Mouse (Mus musculus) liver, embryonic 13.5 days (tissue): ENCODE data around the gene Nova2. TPM values are rescaled to one million over a fixed set of nuclear protein-coding genes. Genes with fewer than 3 reads are reported as not detected.
A peak's percentile ranks its signal among the peaks of the same experiment; 100 is the strongest.

Experiments
- ATAC-seq: fragments of 200-750 bp; cut with Nextera tagmentation; 2 replicates; pipeline ENCODE4 v1.8.0; 2017; ENCODE audit warnings: low read depth, mild to moderate bottlenecking, moderate number of reproducible peaks, moderate library complexity
- DNase-seq: peaks from one replicate; pipeline ENCODE4 v3.0.0; 2022
- H3K27ac ChIP-seq: fragments of 300-500 bp; sonication (generic); 2 replicates; pipeline ENCODE4 v1.5.1; 2015; ENCODE audit warnings: moderate library complexity, mild to moderate bottlenecking, inconsistent platforms
- H3K27me3 ChIP-seq: fragments of 300-500 bp; sonication (generic); 2 replicates; pipeline ENCODE4 v1.6.1; 2015; ENCODE audit warnings: mild to moderate bottlenecking, inconsistent platforms
- H3K36me3 ChIP-seq: fragments of 300-500 bp; sonication (generic); 2 replicates; pipeline ENCODE4 v1.6.1; 2015; ENCODE audit warnings: mild to moderate bottlenecking, inconsistent platforms
- H3K4me1 ChIP-seq: fragments of 300-500 bp; sonication (generic); replicated peaks from 2 replicates; pipeline ENCODE4 v1.6.1; 2015; ENCODE audit warnings: inconsistent platforms
- H3K4me2 ChIP-seq: fragments of 300-500 bp; sonication (generic); 2 replicates; pipeline ENCODE4 v1.6.1; 2015; ENCODE audit warnings: inconsistent platforms, mild to moderate bottlenecking, moderate library complexity
- H3K4me3 ChIP-seq: fragments of 300-500 bp; sonication (generic); replicated peaks from 2 replicates; pipeline ENCODE4 v1.5.1; 2015; ENCODE audit warnings: mild to moderate bottlenecking, inconsistent platforms
- H3K9ac ChIP-seq: fragments of 300-500 bp; sonication (generic); 2 replicates; pipeline ENCODE4 v1.6.1; 2015; ENCODE audit warnings: mild to moderate bottlenecking, inconsistent platforms
- H3K9me3 ChIP-seq: fragments of 300-500 bp; sonication (generic); replicated peaks from 2 replicates; pipeline ENCODE4 v1.6.1; 2016; ENCODE audit warnings: inconsistent platforms
- WGBS: fragments of 180-500 bp; shearing (Covaris S2); methylation state at CpG from one replicate; pipeline ENCODE4 v1.1.7; 2015; ENCODE audit not compliant: insufficient replicate concordance; 5-methylcytosine and 5-hydroxymethylcytosine counted together
- polyA plus RNA-seq: library from polyadenylated mRNA; unstranded; fragments of >200 nt; fragmentation: Nextera tagmentation; extraction: Ambion mirVana; gene quantifications from 2 replicates; pipeline ENCODE4 v1.2.1, GENCODE M21; 2015

The Nova2 gene
- polyA plus RNA-seq, 1 experiment from 2014 or later, result 0.08 TPM

GRCm38 (mm10) chr7:18988780-18989179 is 63.1 kb downstream of the Nova2 start:
- Histone ChIP-seq H3K27me3 (peaks cover 67% of the 10 kb centered on the region), H3K9me3 (no peaks in the 10 kb centered on the region), H3K36me3 (no peaks in the 10 kb centered on the region), H3K4me1 (peaks cover 21% of the 10 kb centered on the region), H3K4me3 (no peak overlapping the region), H3K4me2 (no peak overlapping the region), H3K27ac (no peak overlapping the region), H3K9ac (no peak overlapping the region)
- DNase-seq, result no peak
- 49% methylated on average over 6 of the region's 6 CpGs for WGBS
- ATAC-seq, result no peak

- 17% methylated on average over 5 of the region's 5 CpGs for WGBS
- H3K4me2 ChIP-seq, result peak overlapping the region; percentile 75; the same call in 1 of the 2 replicates
These were observed 64.3 kb downstream of the Nova2 start for GRCm38 (mm10) chr7:18989995-18990394.

DNA sequence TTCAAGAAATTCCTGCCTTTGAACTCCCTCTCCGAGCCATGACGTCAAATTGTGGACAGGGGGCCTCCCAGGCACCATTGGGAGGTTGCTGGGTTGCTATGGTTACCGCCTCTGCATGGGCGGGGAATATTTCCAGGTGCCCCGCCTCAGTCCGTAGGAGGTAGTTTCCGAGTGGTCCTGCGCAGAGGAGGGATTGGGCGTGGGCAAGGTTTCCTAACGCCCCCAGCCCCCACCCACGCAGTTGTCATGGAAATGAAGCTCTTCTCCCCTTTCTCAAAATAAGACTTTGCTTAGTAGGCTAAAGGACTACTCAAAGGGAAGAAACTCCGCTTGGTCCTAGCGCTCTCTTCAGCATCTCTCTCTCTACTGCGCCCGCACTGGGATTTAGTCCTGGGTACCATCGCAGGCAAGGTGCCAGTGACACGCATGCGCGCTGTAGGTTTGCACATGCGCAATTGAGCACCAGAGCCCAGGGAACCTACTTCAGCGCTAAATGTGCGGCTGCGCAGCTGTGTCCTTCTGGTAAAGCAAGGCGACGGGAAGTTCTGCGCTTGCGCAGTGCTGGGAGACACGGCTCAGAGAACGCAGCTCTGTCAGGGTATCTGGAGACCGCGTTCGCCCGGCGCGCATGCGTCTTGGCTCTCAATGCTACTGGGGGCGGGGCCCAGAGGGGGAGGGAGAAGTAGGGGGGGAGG is 65.1 kb downstream of the Nova2 start, which contains the start of gene Mypop:
Gene Mypop, plus strand, starts transcription at position 645 of the 695 bp plus-strand sequence.
- H3K36me3 ChIP-seq, result 0 out of 2 replicates have a peak, but pooled peaks cover 4% of the 10 kb centered on the region
- H3K9ac ChIP-seq, result peak within 1 kb of the TSS; percentile 52
- no peak within 1 kb of the TSS for H3K27ac ChIP-seq
- peak within 1 kb of the TSS; percentile 58 for H3K4me3 ChIP-seq
- under 1% methylated on average over 37 of the region's 37 CpGs for WGBS
- H3K27me3 ChIP-seq, result peaks cover 74% of the 10 kb centered on the region
- peak within 1 kb of the TSS; percentile 75 for H3K4me2 ChIP-seq
- DNase-seq, result peak; percentile 92
- ATAC-seq, result peak; percentile 94
- no peaks in the 10 kb centered on the region for H3K9me3 ChIP-seq
- peaks cover 23% of the 10 kb centered on the region for H3K4me1 ChIP-seq

More at GRCm38 (mm10) chr7:18989995-18990394, 64.3 kb downstream of the Nova2 start:
- H3K36me3 ChIP-seq, result no peaks in the 10 kb centered on the region
- H3K27me3 ChIP-seq, result peaks cover 74% of the 10 kb centered on the region
- H3K4me1 ChIP-seq, result peaks cover 21% of the 10 kb centered on the region
- no peak for ATAC-seq
- no peak overlapping the region for H3K4me3 ChIP-seq
- no peak for DNase-seq
- H3K9ac ChIP-seq, result no peak overlapping the region
- no peaks in the 10 kb centered on the region for H3K9me3 ChIP-seq
- H3K27ac ChIP-seq, result no peak overlapping the region

DNA sequence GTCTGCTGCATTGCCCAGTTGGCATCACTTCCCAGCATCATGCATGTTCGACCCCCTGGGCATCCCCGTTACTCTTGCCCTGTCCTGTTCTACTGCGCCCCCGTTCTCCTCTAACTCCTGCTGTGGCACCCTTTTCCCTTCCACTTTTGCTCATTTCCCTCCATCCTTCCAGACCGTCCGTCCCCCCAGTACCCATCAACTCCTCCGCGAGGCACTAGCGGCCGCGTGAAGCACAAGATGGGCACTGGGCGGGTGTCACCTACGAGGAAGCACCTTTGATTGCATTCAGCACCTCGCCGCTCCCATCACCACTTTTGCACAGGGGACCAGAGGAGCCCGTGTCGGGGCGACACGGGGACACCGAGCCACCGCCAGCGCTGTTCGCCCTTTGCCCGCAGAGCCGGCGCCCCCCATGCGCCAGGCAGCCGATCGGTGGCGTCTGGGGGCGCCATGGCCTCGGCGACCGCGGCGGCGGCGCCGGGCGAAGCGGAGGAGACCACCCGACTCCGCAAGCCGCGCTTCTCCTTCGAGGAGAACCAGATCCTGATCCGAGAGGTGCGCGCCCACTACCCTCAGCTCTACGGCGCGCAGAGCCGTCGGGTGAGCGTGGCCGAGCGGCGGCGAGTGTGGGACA is 66.1 kb downstream of the Nova2 start:
- Histone ChIP-seq H3K27me3 (peaks cover 74% of the 10 kb centered on the region), H3K4me2 (peak overlapping the region; percentile 75), H3K9me3 (no peaks in the 10 kb centered on the region), H3K36me3 (0 out of 2 replicates have a peak, but pooled peaks cover 4% of the 10 kb centered on the region), H3K4me1 (peaks cover 23% of the 10 kb centered on the region), H3K9ac (peak overlapping the region; percentile 52), H3K27ac (no peak overlapping the region), H3K4me3 (peak overlapping the region; percentile 58)
- DNase-seq (no peak), ATAC-seq (no peak)
- under 1% methylated on average over 59 of the region's 59 CpGs for WGBS

DNA sequence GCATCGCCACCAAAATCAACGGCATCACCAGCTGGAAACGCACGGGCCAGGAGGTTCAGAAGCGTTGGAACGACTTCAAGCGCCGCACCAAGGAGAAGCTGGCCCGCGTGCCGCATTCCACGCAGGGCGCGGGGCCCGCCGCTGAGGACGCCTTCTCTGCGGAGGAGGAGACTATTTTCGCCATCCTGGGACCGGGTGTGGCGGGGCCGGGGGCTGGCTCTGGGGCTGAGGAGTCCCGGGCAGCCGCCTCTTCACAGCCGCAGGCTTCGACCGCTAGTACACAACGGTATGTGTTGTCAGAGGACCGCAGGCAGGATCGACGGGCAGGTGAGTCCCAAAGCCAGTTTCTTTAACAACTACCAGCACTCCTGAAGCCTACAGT is 66.6 kb downstream of the Nova2 start:
- Histone ChIP-seq H3K9ac (peak overlapping the region; percentile 52; the same call in 1 of the 2 replicates), H3K36me3 (0 out of 2 replicates have a peak, but pooled peaks cover 4% of the 10 kb centered on the region), H3K4me3 (peak overlapping the region; percentile 58), H3K9me3 (no peaks in the 10 kb centered on the region), H3K4me1 (peaks cover 23% of the 10 kb centered on the region), H3K27ac (no peak overlapping the region), H3K4me2 (peak overlapping the region; percentile 75), H3K27me3 (peaks cover 72% of the 10 kb centered on the region)
- ATAC-seq, result no peak
- WGBS, result 4% methylated on average over 31 of the region's 31 CpGs
- DNase-seq, result no peak

- DNase-seq, result no peak
- WGBS, result 71% methylated on average over 5 of the region's 5 CpGs
- no peaks in the 10 kb centered on the region for H3K9me3 ChIP-seq
- no peak overlapping the region for H3K27ac ChIP-seq
- no peak overlapping the region for H3K4me2 ChIP-seq
- H3K36me3 ChIP-seq, result 0 out of 2 replicates have a peak, but pooled peaks cover 6% of the 10 kb centered on the region
- no peak overlapping the region for H3K9ac ChIP-seq
- peaks cover 23% of the 10 kb centered on the region for H3K4me1 ChIP-seq
- no peak for ATAC-seq
- peaks cover 65% of the 10 kb centered on the region for H3K27me3 ChIP-seq
- no peak overlapping the region for H3K4me3 ChIP-seq
These were observed 67.3 kb downstream of the Nova2 start for GRCm38 (mm10) chr7:18993036-18993435.

DNA sequence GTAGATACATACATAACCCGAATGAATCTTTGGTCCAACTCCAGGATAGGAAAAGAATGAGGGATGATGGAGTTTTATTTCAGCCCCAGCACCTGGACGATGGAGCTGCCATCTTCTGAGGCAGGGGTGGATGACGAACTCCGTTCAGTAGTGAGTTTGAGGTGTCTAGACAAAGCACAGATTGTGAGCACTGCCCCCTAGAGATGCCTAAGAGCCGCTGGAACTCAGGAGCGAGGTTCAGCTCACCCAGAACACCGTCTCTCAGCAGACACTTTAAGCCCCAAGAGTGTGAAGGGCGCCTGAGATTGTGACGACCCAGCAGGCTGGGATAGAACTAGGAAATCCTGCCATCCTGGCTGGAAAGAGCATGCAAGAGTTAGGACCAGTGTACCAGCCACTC is 73.1 kb downstream of the Nova2 start:
- Histone ChIP-seq H3K9ac (no peak overlapping the region), H3K27ac (no peak overlapping the region), H3K4me1 (peaks cover 37% of the 10 kb centered on the region), H3K9me3 (no peaks in the 10 kb centered on the region), H3K36me3 (0 out of 2 replicates have a peak, but pooled peaks cover 6% of the 10 kb centered on the region), H3K27me3 (peaks cover 7% of the 10 kb centered on the region; the same call in 1 of the 2 replicates), H3K4me2 (no peak overlapping the region), H3K4me3 (no peak overlapping the region)
- 53% methylated on average over 9 of the region's 9 CpGs for WGBS
- ATAC-seq, result no peak
- DNase-seq, result no peak

GRCm38 (mm10) chr7:19000421-19000820 is 74.7 kb downstream of the Nova2 start:
- H3K9ac ChIP-seq, result peak overlapping the region; percentile 70
- H3K4me2 ChIP-seq, result peak overlapping the region; percentile 99
- ATAC-seq (no peak), DNase-seq (no peak)
- H3K9me3 ChIP-seq, result no peaks in the 10 kb centered on the region
- WGBS, result 30% methylated on average over 10 of the region's 10 CpGs
- peak overlapping the region; percentile 58 for H3K4me3 ChIP-seq
- peaks cover 8% of the 10 kb centered on the region for H3K36me3 ChIP-seq
- H3K27ac ChIP-seq, result peak overlapping the region; percentile 66
- no peaks in the 10 kb centered on the region for H3K27me3 ChIP-seq
- peaks cover 46% of the 10 kb centered on the region for H3K4me1 ChIP-seq

GRCm38 (mm10) chr7:19001066-19001806 is 75.5 kb downstream of the Nova2 start:
- H3K4me1 ChIP-seq, result peaks cover 54% of the 10 kb centered on the region
- peak overlapping the region; percentile 70 for H3K9ac ChIP-seq
- peak; percentile 18; the same call in 1 of the 2 replicates for ATAC-seq
- 18% methylated on average over 18 of the region's 18 CpGs for WGBS
- H3K4me2 ChIP-seq, result peak overlapping the region; percentile 99
- H3K9me3 ChIP-seq, result no peaks in the 10 kb centered on the region
- H3K4me3 ChIP-seq, result peak overlapping the region; percentile 58
- peaks cover 16% of the 10 kb centered on the region for H3K36me3 ChIP-seq
- no peaks in the 10 kb centered on the region for H3K27me3 ChIP-seq
- DNase-seq, result peak; percentile 70
- H3K27ac ChIP-seq, result peak overlapping the region; percentile 91

DNA sequence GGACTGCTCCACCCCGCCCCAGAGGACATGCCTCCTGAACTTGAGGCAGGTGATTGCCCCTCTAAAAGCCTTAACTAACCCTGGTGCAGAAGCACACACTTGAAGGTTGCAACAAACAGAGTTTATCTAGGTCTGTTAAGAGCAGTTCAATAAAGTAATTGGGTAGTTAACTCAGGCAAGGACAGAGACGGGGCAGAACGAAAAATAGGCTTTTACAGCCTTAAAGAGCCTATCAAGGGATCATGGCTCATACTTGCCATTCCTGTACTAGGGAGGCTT is 76.1 kb downstream of the Nova2 start:
- H3K27me3 ChIP-seq, result no peaks in the 10 kb centered on the region
- ATAC-seq (no peak), DNase-seq (no peak)
- peak overlapping the region; percentile 99 for H3K4me2 ChIP-seq
- 75% methylated on average over 3 of the region's 3 CpGs for WGBS
- no peaks in the 10 kb centered on the region for H3K9me3 ChIP-seq
- H3K27ac ChIP-seq, result peak overlapping the region; percentile 91
- peak overlapping the region; percentile 70 for H3K9ac ChIP-seq
- H3K4me3 ChIP-seq, result peak overlapping the region; percentile 58
- H3K36me3 ChIP-seq, result peaks cover 17% of the 10 kb centered on the region
- peaks cover 59% of the 10 kb centered on the region for H3K4me1 ChIP-seq

DNA sequence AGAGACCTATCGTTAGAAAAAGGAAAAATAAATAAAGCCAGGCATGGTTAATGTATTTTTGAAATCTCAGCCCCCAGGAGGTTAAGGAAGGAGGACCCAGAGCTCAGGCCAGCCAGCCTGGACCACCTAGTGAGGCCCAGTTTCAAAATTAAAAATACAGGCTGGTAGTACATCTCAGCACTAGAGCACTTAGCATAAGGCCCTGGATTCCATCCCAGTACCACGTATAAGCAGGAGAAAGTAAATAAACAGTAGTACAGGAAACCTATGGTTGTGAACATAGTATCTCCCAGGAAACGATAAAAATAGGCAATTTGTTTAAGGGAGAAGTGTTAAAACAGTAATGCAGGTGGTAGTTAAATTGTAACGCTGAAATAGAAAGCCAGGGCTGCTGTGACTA is 76.4 kb downstream of the Nova2 start:
- Histone ChIP-seq H3K36me3 (peaks cover 20% of the 10 kb centered on the region), H3K9ac (0 out of 2 replicates have a peak overlapping the region, but pooled peaks have one; percentile 70), H3K9me3 (no peaks in the 10 kb centered on the region), H3K27me3 (no peaks in the 10 kb centered on the region), H3K4me1 (peaks cover 62% of the 10 kb centered on the region), H3K4me2 (peak overlapping the region; percentile 99), H3K4me3 (peak overlapping the region; percentile 59), H3K27ac (peak overlapping the region; percentile 91)
- ATAC-seq (no peak), DNase-seq (no peak)
- 35% methylated on average over 4 of the region's 4 CpGs for WGBS
